Mouse (Mus musculus): Measurements from ENCODE around the gene Ugcg.

- no peak for TF ChIP-seq CTCF (IDR thresholded peaks at IDR 0.05; ENCODE audit: low read depth)
- no peak for TF ChIP-seq EP300 (IDR thresholded peaks at IDR 0.05; ENCODE audit: low read depth)
Measured at GRCm38 (mm10) chr4:59188802-59189545, at the start of gene Ugcg.
